Mouse (Mus musculus): Measurements from ENCODE around the gene Pla2g16. TPM values are rescaled to one million over a fixed set of nuclear protein-coding genes. Genes with fewer than 3 reads are reported as not detected.

Gene Pla2g16
- polyA plus RNA-seq, 1 experiment from 2014 or later, result 8.6 TPM

DNA sequence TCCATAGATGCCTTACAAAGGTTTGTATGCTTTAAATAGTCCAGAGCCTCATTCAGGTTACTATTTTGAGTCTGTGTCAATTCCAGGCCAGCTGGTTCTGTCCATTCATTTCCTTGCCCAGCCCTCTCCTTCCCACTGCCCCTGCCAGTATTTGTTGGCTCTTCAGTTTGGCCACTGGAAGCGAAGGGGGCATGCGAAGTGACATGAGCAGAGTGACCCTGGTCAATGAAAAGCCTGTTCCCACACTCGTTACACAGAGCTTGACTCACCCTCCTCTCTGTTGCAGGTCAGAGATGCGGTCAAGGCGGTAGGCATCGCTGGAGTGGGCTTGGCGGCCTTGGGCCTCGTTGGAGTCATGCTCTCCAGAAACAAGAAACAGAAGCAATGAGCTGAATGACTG lies 28.0 kb downstream of the Pla2g16 start:
- no peaks in the 10 kb centered on the region for H3K36me3 ChIP-seq (replicated peaks; ENCODE audit: control insufficient read depth, insufficient read depth, low read depth, low read length)
- H3K27me3 ChIP-seq (ENCODE audit: control insufficient read depth, insufficient read depth, low read length), result no peaks in the 10 kb centered on the region
- H3K4me1 ChIP-seq (ENCODE audit: control insufficient read depth, insufficient read depth, low read length), result no peaks in the 10 kb centered on the region
- H3K27ac ChIP-seq (replicated peaks; ENCODE audit: low read depth, low read length), result no peak overlapping the region
- 85% methylated on average over 8 of the region's 8 CpGs for WGBS
- no peaks in the 10 kb centered on the region for H3K9me3 ChIP-seq (replicated peaks; ENCODE audit: control insufficient read depth, low read length)
- DNase-seq (ENCODE audit: low spot score) (no peak), ATAC-seq (replicated peaks; ENCODE audit: insufficient number of reproducible peaks, low FRiP score, low TSS enrichment, low read depth) (no peak)
- H3K9ac ChIP-seq (replicated peaks; ENCODE audit: low read length), result no peak overlapping the region
- no peak overlapping the region for H3K4me2 ChIP-seq (ENCODE audit: low read depth, low read length)
- no peak overlapping the region for H3K4me3 ChIP-seq (ENCODE audit: low read depth, low read length)

DNA sequence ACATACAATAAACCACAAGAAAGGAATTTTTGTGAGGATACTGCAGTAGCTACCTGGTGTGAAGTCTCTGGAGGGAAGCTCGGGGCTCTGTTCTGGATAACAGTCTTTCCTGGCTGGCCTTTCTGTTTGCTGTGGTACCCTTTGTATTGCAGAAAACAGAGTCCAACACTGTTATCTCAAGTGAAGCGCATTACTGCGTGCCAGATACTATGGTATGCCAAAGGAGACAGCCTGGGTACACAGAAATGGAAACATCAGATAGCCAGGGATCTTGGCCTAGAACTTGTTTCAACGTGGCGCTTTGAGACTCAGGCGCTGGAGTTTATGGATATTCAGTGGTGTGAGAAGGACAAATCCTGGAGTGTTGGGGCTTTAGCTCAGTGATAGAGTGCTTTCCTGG lies 28.5 kb downstream of the Pla2g16 start:
- ATAC-seq (replicated peaks; ENCODE audit: insufficient number of reproducible peaks, low FRiP score, low TSS enrichment, low read depth) (no peak), DNase-seq (ENCODE audit: low spot score) (no peak)
- H3K36me3 ChIP-seq (replicated peaks; ENCODE audit: control insufficient read depth, insufficient read depth, low read depth, low read length), result no peaks in the 10 kb centered on the region
- no peaks in the 10 kb centered on the region for H3K27me3 ChIP-seq (ENCODE audit: control insufficient read depth, insufficient read depth, low read length)
- no peak overlapping the region for H3K4me3 ChIP-seq (ENCODE audit: low read depth, low read length)
- no peak overlapping the region for H3K27ac ChIP-seq (replicated peaks; ENCODE audit: low read depth, low read length)
- no peaks in the 10 kb centered on the region for H3K9me3 ChIP-seq (replicated peaks; ENCODE audit: control insufficient read depth, low read length)
- no peaks in the 10 kb centered on the region for H3K4me1 ChIP-seq (ENCODE audit: control insufficient read depth, insufficient read depth, low read length)
- H3K9ac ChIP-seq (replicated peaks; ENCODE audit: low read length), result no peak overlapping the region
- WGBS, result 93% methylated on average over 6 of the region's 6 CpGs
- no peak overlapping the region for H3K4me2 ChIP-seq (ENCODE audit: low read depth, low read length)

DNA sequence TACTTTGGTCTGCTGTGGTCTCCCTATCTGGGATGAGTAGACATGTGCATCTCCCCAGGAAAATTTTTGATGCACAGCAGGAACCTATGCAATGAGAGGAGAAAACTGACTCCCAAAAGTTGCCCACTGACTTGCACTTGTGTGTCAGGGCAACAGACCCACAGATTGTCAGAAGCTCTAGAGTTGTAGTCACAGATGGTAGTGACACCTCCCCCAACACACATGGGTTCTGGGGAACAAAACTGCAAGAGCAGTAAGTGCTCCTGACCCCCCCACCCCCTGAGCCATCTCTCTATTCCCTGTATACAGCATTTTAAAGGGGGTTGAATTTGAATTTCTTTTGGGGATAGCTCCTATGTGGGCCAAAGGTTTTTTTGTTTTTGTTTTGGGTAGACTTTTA lies 33.5 kb downstream of the Pla2g16 start:
- no peak overlapping the region for H3K4me3 ChIP-seq (ENCODE audit: low read depth, low read length)
- no peak for DNase-seq (ENCODE audit: low spot score)
- no peak overlapping the region for H3K4me2 ChIP-seq (ENCODE audit: low read depth, low read length)
- no peak overlapping the region for H3K9ac ChIP-seq (replicated peaks; ENCODE audit: low read length)
- H3K9me3 ChIP-seq (replicated peaks; ENCODE audit: control insufficient read depth, low read length), result no peaks in the 10 kb centered on the region
- ATAC-seq (replicated peaks; ENCODE audit: insufficient number of reproducible peaks, low FRiP score, low TSS enrichment, low read depth), result no peak
- no peak overlapping the region for H3K27ac ChIP-seq (replicated peaks; ENCODE audit: low read depth, low read length)
- no peaks in the 10 kb centered on the region for H3K36me3 ChIP-seq (replicated peaks; ENCODE audit: control insufficient read depth, insufficient read depth, low read depth, low read length)
- H3K27me3 ChIP-seq (ENCODE audit: control insufficient read depth, insufficient read depth, low read length), result no peaks in the 10 kb centered on the region
- H3K4me1 ChIP-seq (ENCODE audit: control insufficient read depth, insufficient read depth, low read length), result no peaks in the 10 kb centered on the region

DNA sequence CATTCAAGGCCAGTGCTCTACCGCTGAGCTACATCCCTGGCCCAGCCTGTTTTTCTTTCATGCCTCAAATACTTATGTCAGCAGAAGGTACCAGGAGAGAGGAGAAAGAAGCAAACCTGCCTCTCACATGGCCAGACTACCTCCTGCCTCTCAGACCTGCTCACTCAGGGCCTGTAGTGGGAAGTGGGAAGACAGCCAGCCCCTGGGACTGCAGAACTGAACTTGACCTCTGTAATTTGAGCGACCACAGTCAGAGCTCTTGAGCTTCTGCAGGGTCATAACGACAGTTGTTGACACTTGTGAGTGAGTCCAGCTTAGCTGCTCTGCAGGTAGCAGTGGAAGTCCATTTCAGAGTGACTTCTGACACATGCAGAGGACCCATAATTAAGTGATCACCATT lies 34.8 kb downstream of the Pla2g16 start:
- Histone ChIP-seq H3K36me3 (replicated peaks; ENCODE audit: control insufficient read depth, insufficient read depth, low read depth, low read length) (no peaks in the 10 kb centered on the region), H3K4me1 (ENCODE audit: control insufficient read depth, insufficient read depth, low read length) (no peaks in the 10 kb centered on the region), H3K4me2 (ENCODE audit: low read depth, low read length) (no peak overlapping the region), H3K27me3 (ENCODE audit: control insufficient read depth, insufficient read depth, low read length) (no peaks in the 10 kb centered on the region), H3K4me3 (ENCODE audit: low read depth, low read length) (no peak overlapping the region), H3K27ac (replicated peaks; ENCODE audit: low read depth, low read length) (no peak overlapping the region), H3K9ac (replicated peaks; ENCODE audit: low read length) (no peak overlapping the region), H3K9me3 (replicated peaks; ENCODE audit: control insufficient read depth, low read length) (no peaks in the 10 kb centered on the region)
- ATAC-seq (replicated peaks; ENCODE audit: insufficient number of reproducible peaks, low FRiP score, low TSS enrichment, low read depth) (no peak), DNase-seq (ENCODE audit: low spot score) (no peak)
- 44% methylated on average over 3 of the region's 3 CpGs for WGBS

DNA sequence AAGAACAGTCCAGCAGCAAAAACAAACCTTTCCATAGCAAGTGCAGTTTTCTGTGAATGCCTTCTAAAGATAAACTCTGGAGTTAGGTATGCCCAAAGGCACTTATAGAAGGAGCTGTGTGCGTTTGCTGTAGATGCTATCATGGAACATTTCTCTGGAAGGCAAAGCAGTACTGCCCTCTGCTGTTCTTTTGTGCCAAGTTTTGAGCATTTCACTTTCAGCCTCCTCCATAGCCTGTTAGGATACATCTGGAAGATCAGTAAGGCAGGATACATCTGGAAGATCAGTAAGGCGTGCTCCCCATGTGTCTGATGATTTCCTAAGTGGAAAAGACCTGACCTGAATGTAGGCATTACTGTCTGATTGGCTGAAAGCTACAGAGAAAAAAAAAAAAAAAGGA lies 38.3 kb downstream of the Pla2g16 start:
- Histone ChIP-seq H3K9me3 (replicated peaks; ENCODE audit: control insufficient read depth, low read length) (no peaks in the 10 kb centered on the region), H3K4me3 (ENCODE audit: low read depth, low read length) (no peak overlapping the region), H3K9ac (replicated peaks; ENCODE audit: low read length) (no peak overlapping the region), H3K36me3 (replicated peaks; ENCODE audit: control insufficient read depth, insufficient read depth, low read depth, low read length) (no peaks in the 10 kb centered on the region), H3K27ac (replicated peaks; ENCODE audit: low read depth, low read length) (no peak overlapping the region), H3K4me1 (ENCODE audit: control insufficient read depth, insufficient read depth, low read length) (no peaks in the 10 kb centered on the region), H3K27me3 (ENCODE audit: control insufficient read depth, insufficient read depth, low read length) (no peaks in the 10 kb centered on the region), H3K4me2 (ENCODE audit: low read depth, low read length) (no peak overlapping the region)
- ATAC-seq (replicated peaks; ENCODE audit: insufficient number of reproducible peaks, low FRiP score, low TSS enrichment, low read depth) (no peak), DNase-seq (ENCODE audit: low spot score) (peak; percentile 78)
- 19% methylated on average over 2 of the region's 2 CpGs for WGBS

DNA sequence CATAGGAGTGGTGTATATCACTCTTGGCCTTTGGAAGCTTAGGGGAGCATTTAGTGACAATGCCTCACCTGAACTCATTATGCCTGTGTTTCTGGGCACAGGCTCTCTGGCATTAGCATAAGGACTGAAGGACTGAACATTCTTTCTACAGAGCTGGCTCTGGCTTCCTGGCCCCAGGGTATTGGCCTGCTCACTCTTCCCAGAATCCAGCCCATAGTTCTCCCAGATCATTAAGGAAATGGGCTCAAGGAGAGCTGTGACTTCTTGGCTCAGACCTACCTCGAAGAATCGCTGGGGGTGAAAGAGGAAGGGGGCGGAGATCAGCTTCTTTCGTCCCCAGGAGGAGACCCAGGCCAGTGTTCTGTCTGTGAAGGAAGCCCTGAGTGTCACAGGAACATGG lies 41.2 kb downstream of the Pla2g16 start:
- ATAC-seq (replicated peaks; ENCODE audit: insufficient number of reproducible peaks, low FRiP score, low TSS enrichment, low read depth), result no peak
- Histone ChIP-seq H3K36me3 (replicated peaks; ENCODE audit: control insufficient read depth, insufficient read depth, low read depth, low read length) (no peaks in the 10 kb centered on the region), H3K9ac (replicated peaks; ENCODE audit: low read length) (no peak overlapping the region), H3K4me3 (ENCODE audit: low read depth, low read length) (no peak overlapping the region), H3K27ac (replicated peaks; ENCODE audit: low read depth, low read length) (no peak overlapping the region), H3K27me3 (ENCODE audit: control insufficient read depth, insufficient read depth, low read length) (no peaks in the 10 kb centered on the region), H3K4me1 (ENCODE audit: control insufficient read depth, insufficient read depth, low read length) (no peaks in the 10 kb centered on the region), H3K4me2 (ENCODE audit: low read depth, low read length) (no peak overlapping the region), H3K9me3 (replicated peaks; ENCODE audit: control insufficient read depth, low read length) (no peaks in the 10 kb centered on the region)
- DNase-seq (ENCODE audit: low spot score), result no peak
- 47% methylated on average over 4 of the region's 4 CpGs for WGBS

DNA sequence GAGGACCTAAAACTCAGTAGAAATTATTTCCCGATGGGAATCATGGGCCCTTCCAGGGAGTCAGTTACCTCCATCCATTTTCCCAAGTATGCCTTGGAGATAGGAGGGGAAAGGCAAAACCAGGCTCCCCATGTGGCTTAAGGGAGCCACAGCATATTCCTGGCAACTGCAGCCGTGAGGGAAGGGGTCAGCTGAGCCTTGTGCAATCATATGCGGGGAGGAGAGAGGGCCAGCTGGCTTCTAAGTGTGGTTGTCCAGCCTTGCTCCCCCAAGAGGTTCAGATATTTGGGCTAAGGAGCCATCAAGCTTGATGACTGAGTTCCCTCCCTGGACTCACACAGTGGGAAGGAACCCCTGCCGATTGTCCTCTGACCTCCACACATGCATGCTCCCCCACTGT lies 44.3 kb downstream of the Pla2g16 start:
- no peak overlapping the region for H3K27ac ChIP-seq (replicated peaks; ENCODE audit: low read depth, low read length)
- no peak overlapping the region for H3K4me3 ChIP-seq (ENCODE audit: low read depth, low read length)
- peaks cover 3% of the 10 kb centered on the region; the same call in 1 of the 2 replicates for H3K4me1 ChIP-seq (ENCODE audit: control insufficient read depth, insufficient read depth, low read length)
- ATAC-seq (replicated peaks; ENCODE audit: insufficient number of reproducible peaks, low FRiP score, low TSS enrichment, low read depth) (no peak), DNase-seq (ENCODE audit: low spot score) (no peak)
- H3K36me3 ChIP-seq (replicated peaks; ENCODE audit: control insufficient read depth, insufficient read depth, low read depth, low read length), result no peaks in the 10 kb centered on the region
- no peak overlapping the region for H3K4me2 ChIP-seq (ENCODE audit: low read depth, low read length)
- H3K9me3 ChIP-seq (replicated peaks; ENCODE audit: control insufficient read depth, low read length), result no peaks in the 10 kb centered on the region
- 78% methylated on average over 4 of the region's 4 CpGs for WGBS
- H3K9ac ChIP-seq (replicated peaks; ENCODE audit: low read length), result no peak overlapping the region
- H3K27me3 ChIP-seq (ENCODE audit: control insufficient read depth, insufficient read depth, low read length), result no peaks in the 10 kb centered on the region

DNA sequence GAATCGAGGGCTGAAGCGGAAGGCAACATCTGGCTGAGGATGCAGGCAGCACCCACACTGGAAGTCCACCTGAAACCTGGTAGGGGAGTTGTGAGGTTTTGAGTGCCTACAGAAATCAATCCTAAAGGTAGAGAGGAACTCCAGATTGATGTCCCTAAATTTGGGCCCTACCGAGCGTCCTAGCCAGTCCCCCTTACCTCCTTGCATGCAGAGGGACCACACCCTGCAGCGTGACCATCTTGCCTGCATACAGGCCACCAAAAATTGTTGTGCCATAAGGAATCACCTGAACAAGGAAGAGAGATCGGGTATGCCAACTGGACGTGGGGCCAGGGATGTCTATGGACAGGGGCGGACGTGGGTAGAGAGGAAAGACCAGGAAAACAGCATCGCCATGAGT lies 46.8 kb downstream of the Pla2g16 start:
- Histone ChIP-seq H3K9ac (replicated peaks; ENCODE audit: low read length) (no peak overlapping the region), H3K4me3 (ENCODE audit: low read depth, low read length) (no peak overlapping the region), H3K27me3 (ENCODE audit: control insufficient read depth, insufficient read depth, low read length) (no peaks in the 10 kb centered on the region), H3K9me3 (replicated peaks; ENCODE audit: control insufficient read depth, low read length) (no peaks in the 10 kb centered on the region), H3K4me1 (ENCODE audit: control insufficient read depth, insufficient read depth, low read length) (peaks cover 10% of the 10 kb centered on the region; the same call in 1 of the 2 replicates), H3K4me2 (ENCODE audit: low read depth, low read length) (no peak overlapping the region), H3K36me3 (replicated peaks; ENCODE audit: control insufficient read depth, insufficient read depth, low read depth, low read length) (no peaks in the 10 kb centered on the region), H3K27ac (replicated peaks; ENCODE audit: low read depth, low read length) (no peak overlapping the region)
- 90% methylated on average over 10 of the region's 10 CpGs for WGBS
- no peak for ATAC-seq (replicated peaks; ENCODE audit: insufficient number of reproducible peaks, low FRiP score, low TSS enrichment, low read depth)
- no peak for DNase-seq (ENCODE audit: low spot score)

DNA sequence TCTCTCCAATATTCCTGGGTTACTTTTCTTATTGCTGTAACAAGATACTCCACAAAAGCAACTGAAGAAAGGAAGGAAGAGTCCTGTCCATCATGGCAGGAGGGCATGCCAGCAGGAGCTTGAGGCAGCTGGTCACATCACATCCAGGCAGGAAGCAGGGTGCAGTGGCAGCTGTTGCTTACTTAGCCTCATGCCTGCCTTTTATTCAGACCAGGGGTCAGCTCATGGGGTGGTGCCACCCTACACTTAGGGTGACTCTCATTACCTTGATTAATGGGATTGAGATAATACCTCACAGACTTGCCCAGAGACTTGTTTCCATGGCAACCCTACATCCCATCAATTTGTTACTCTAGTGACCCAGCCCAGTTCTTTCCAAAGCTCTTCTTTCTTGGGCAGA lies 47.8 kb downstream of the Pla2g16 start:
- Histone ChIP-seq H3K4me3 (ENCODE audit: low read depth, low read length) (no peak overlapping the region), H3K9me3 (replicated peaks; ENCODE audit: control insufficient read depth, low read length) (no peaks in the 10 kb centered on the region), H3K36me3 (replicated peaks; ENCODE audit: control insufficient read depth, insufficient read depth, low read depth, low read length) (no peaks in the 10 kb centered on the region), H3K27ac (replicated peaks; ENCODE audit: low read depth, low read length) (no peak overlapping the region), H3K4me1 (ENCODE audit: control insufficient read depth, insufficient read depth, low read length) (peaks cover 10% of the 10 kb centered on the region; the same call in 1 of the 2 replicates), H3K4me2 (ENCODE audit: low read depth, low read length) (no peak overlapping the region), H3K27me3 (ENCODE audit: control insufficient read depth, insufficient read depth, low read length) (no peaks in the 10 kb centered on the region), H3K9ac (replicated peaks; ENCODE audit: low read length) (no peak overlapping the region)
- ATAC-seq (replicated peaks; ENCODE audit: insufficient number of reproducible peaks, low FRiP score, low TSS enrichment, low read depth) (no peak), DNase-seq (ENCODE audit: low spot score) (no peak)

All from embryonic facial prominence, embryonic 11.5 days (tissue).